Mouse (Mus musculus) intestine, postnatal 0 days (tissue): Measurements from ENCODE around the gene Ccr8. TPM values are rescaled to one million over a fixed set of nuclear protein-coding genes. Genes with fewer than 3 reads are reported as not detected.

Experiments
- ATAC-seq: fragments of 200-750 bp; cut with Nextera tagmentation; 2 replicates; pipeline ENCODE4 v1.8.0; 2017; ENCODE audit warnings: mild to moderate bottlenecking, moderate TSS enrichment, moderate library complexity
- H3K27ac ChIP-seq: fragments of 300-500 bp; sonication (generic); 2 replicates; pipeline ENCODE4 v1.5.1; 2014; ENCODE audit warnings: mild to moderate bottlenecking, low read depth, low read length, moderate library complexity
- H3K27me3 ChIP-seq: fragments of 300-500 bp; sonication (generic); replicated peaks from 2 replicates; pipeline ENCODE4 v1.6.1; 2014; ENCODE audit warnings: low read length, mixed read lengths; ENCODE audit not compliant: control insufficient read depth, insufficient read depth
- H3K36me3 ChIP-seq: fragments of 300-500 bp; sonication (generic); 2 replicates; pipeline ENCODE4 v1.6.1; 2014; ENCODE audit warnings: mild to moderate bottlenecking, moderate library complexity; ENCODE audit not compliant: control insufficient read depth, insufficient read depth
- H3K4me1 ChIP-seq: fragments of 300-500 bp; sonication (generic); replicated peaks from 2 replicates; pipeline ENCODE4 v1.6.1; 2014; ENCODE audit warnings: antibody characterized with exemption, low read length, mixed read lengths; ENCODE audit not compliant: control insufficient read depth, insufficient read depth
- H3K4me2 ChIP-seq: fragments of 300-500 bp; sonication (generic); replicated peaks from 2 replicates; pipeline ENCODE4 v1.6.1; 2014; ENCODE audit warnings: low read depth, mild to moderate bottlenecking, moderate library complexity
- H3K4me3 ChIP-seq: fragments of 300-500 bp; sonication (generic); 2 replicates; pipeline ENCODE4 v1.5.1; 2014; ENCODE audit warnings: low read depth, low read length
- H3K9ac ChIP-seq: fragments of 300-500 bp; sonication (generic); 2 replicates; pipeline ENCODE4 v1.6.1; 2014; ENCODE audit warnings: mild to moderate bottlenecking, low read depth, low read length
- H3K9me3 ChIP-seq: fragments of 300-500 bp; sonication (generic); 2 replicates; pipeline ENCODE4 v1.6.1; 2016; ENCODE audit warnings: mixed run types; ENCODE audit not compliant: control insufficient read depth
- CTCF ChIP-seq: sonication (generic); IDR thresholded peaks from 2 replicates; pipeline ENCODE4 v1.5.1; 2016; ENCODE audit warnings: low read depth, mild to moderate bottlenecking, control low read depth, antibody characterized with exemption, moderate library complexity
- WGBS: fragments of 180-500 bp; shearing (Covaris S2); extraction: QIAGEN DNeasy Blood & Tissue Kit; methylation state at CpG from one replicate; pipeline ENCODE4 v1.1.7; 2014; 5-methylcytosine and 5-hydroxymethylcytosine counted together
- polyA plus RNA-seq: library from polyadenylated mRNA; unstranded; fragments of >200 nt; fragmentation: Nextera tagmentation; extraction: Ambion mirVana; gene quantifications from 2 replicates; pipeline ENCODE4 v1.2.1, GENCODE M21; 2015

Gene Ccr8
- polyA plus RNA-seq, 1 experiment from 2014 or later: 0.42 TPM

GRCm38 (mm10) chr9:120058730-120059129, 33.2 kb upstream of the Ccr8 start:
- no peak overlapping the region for H3K4me3 ChIP-seq
- no peaks in the 10 kb centered on the region for H3K4me1 ChIP-seq
- no peak for TF ChIP-seq CTCF
- H3K9me3 ChIP-seq: no peaks in the 10 kb centered on the region
- H3K27me3 ChIP-seq: no peaks in the 10 kb centered on the region
- no peak overlapping the region for H3K4me2 ChIP-seq
- no peaks in the 10 kb centered on the region for H3K36me3 ChIP-seq
- H3K9ac ChIP-seq: no peak overlapping the region
- no peak for ATAC-seq
- H3K27ac ChIP-seq: no peak overlapping the region
- 66% methylated on average over 3 of the region's 3 CpGs for WGBS

GRCm38 (mm10) chr9:120064317-120064716, 27.6 kb upstream of the Ccr8 start:
- 90% methylated on average over 4 of the region's 4 CpGs for WGBS
- Histone ChIP-seq H3K36me3 (no peaks in the 10 kb centered on the region), H3K4me1 (no peaks in the 10 kb centered on the region), H3K4me2 (no peak overlapping the region), H3K9me3 (no peaks in the 10 kb centered on the region), H3K27me3 (no peaks in the 10 kb centered on the region), H3K9ac (no peak overlapping the region), H3K27ac (no peak overlapping the region), H3K4me3 (no peak overlapping the region)
- ATAC-seq: no peak
- no peak for TF ChIP-seq CTCF

- no peaks in the 10 kb centered on the region for H3K36me3 ChIP-seq
- H3K27ac ChIP-seq: no peak overlapping the region
- no peak overlapping the region for H3K9ac ChIP-seq
- no peak for TF ChIP-seq CTCF
- WGBS: 32% methylated on average over 2 of the region's 2 CpGs
- no peaks in the 10 kb centered on the region for H3K27me3 ChIP-seq
- no peaks in the 10 kb centered on the region for H3K4me1 ChIP-seq
- H3K4me3 ChIP-seq: no peak overlapping the region
- no peak overlapping the region for H3K4me2 ChIP-seq
- no peaks in the 10 kb centered on the region for H3K9me3 ChIP-seq
- no peak for ATAC-seq
These were observed 24.3 kb upstream of the Ccr8 start for GRCm38 (mm10) chr9:120067609-120068008.

- H3K27ac ChIP-seq: no peak overlapping the region
- H3K4me1 ChIP-seq: no peaks in the 10 kb centered on the region
- H3K36me3 ChIP-seq: no peaks in the 10 kb centered on the region
- no peak overlapping the region for H3K4me3 ChIP-seq
- TF ChIP-seq CTCF: no peak
- H3K27me3 ChIP-seq: no peaks in the 10 kb centered on the region
- 32% methylated on average over 10 of the region's 10 CpGs for WGBS
- H3K9me3 ChIP-seq: no peaks in the 10 kb centered on the region
- ATAC-seq: 0 out of 2 replicates have a peak, but pooled peaks have one; percentile 57
- H3K4me2 ChIP-seq: 0 out of 2 replicates have a peak overlapping the region, but pooled peaks have one; percentile 13
- H3K9ac ChIP-seq: no peak overlapping the region
These were observed 23.9 kb upstream of the Ccr8 start for GRCm38 (mm10) chr9:120068047-120068446.

- Histone ChIP-seq H3K4me1 (no peaks in the 10 kb centered on the region), H3K9me3 (no peaks in the 10 kb centered on the region), H3K4me3 (no peak within 1 kb of the TSS), H3K36me3 (no peaks in the 10 kb centered on the region), H3K27me3 (no peaks in the 10 kb centered on the region), H3K9ac (no peak within 1 kb of the TSS), H3K27ac (no peak within 1 kb of the TSS), H3K4me2 (no peak within 1 kb of the TSS)
- no peak for TF ChIP-seq CTCF
- ATAC-seq: no peak
- 85% methylated on average over 11 of the region's 11 CpGs for WGBS
These were observed 22.1 kb upstream of the Ccr8 start, which contains the start of gene Cx3cr1 for GRCm38 (mm10) chr9:120069779-120070178. Gene Cx3cr1 (minus strand): TSS chr9:120069879.

GRCm38 (mm10) chr9:120071251-120071650, 20.7 kb upstream of the Ccr8 start:
- no peak for ATAC-seq
- Histone ChIP-seq H3K27me3 (no peaks in the 10 kb centered on the region), H3K27ac (no peak overlapping the region), H3K9ac (no peak overlapping the region), H3K4me2 (no peak overlapping the region), H3K4me1 (no peaks in the 10 kb centered on the region), H3K36me3 (no peaks in the 10 kb centered on the region), H3K4me3 (no peak overlapping the region), H3K9me3 (no peaks in the 10 kb centered on the region)
- WGBS: 64% methylated on average over 2 of the region's 2 CpGs
- TF ChIP-seq CTCF: no peak

GRCm38 (mm10) chr9:120073169-120073568, 18.7 kb upstream of the Ccr8 start:
- Histone ChIP-seq H3K27ac (no peak overlapping the region), H3K27me3 (no peaks in the 10 kb centered on the region), H3K4me3 (no peak overlapping the region), H3K4me2 (no peak overlapping the region), H3K9me3 (no peaks in the 10 kb centered on the region), H3K4me1 (no peaks in the 10 kb centered on the region), H3K9ac (no peak overlapping the region), H3K36me3 (no peaks in the 10 kb centered on the region)
- TF ChIP-seq CTCF: peak; percentile 95
- ATAC-seq: peak; percentile 45; the same call in 1 of the 2 replicates
- WGBS: 11% methylated on average over 3 of the region's 3 CpGs
